22 mouse cellular contexts compared by ENCODE assay signal in genomic region chr1:86126036-86126435, GRCm38 (mm10). TPM values are rescaled to one million over a fixed set of nuclear protein-coding genes. Genes with fewer than 3 reads are reported as not detected.
DNase-seq lines count a peak whose midpoint lies in the region; ATAC-seq and TF ChIP-seq lines count a peak whose summit lies in the region.
"Had no signal": no experiment of that assay in that cellular context is flagged by ENCODE, and none has a peak within 500 bp of the region (broad histone marks: within the 10 kb centered on the region; RNA-seq: fewer than 3 reads in every experiment).

No protein-coding gene starts in this region.

- ATAC-seq in stomach, postnatal 0 days (ENCODE audit: low FRiP score, low TSS enrichment) = 0 out of 2 replicates have a peak, but pooled peaks have one; percentile 68
- no peak for ATAC-seq in lung, postnatal 0 days
- ATAC-seq in midbrain, embryonic 13.5 days = no peak
- ATAC-seq: activated CD4-positive, CD25-positive, alpha-beta regulatory T cell, adult 4 months; forebrain, embryonic 13.5 days; forebrain, embryonic 15.5 days; forebrain, postnatal 0 days had no signal

- no peaks in the 10 kb centered on the region for H3K27me3 ChIP-seq in stomach, postnatal 0 days (ENCODE audit: control insufficient read depth, insufficient read depth, low read length)
- H3K27me3 ChIP-seq in lung, postnatal 0 days (replicated peaks; ENCODE audit: insufficient read depth, low read length) = no peaks in the 10 kb centered on the region
- no peaks in the 10 kb centered on the region for H3K27me3 ChIP-seq in midbrain, embryonic 13.5 days
- H3K27me3 ChIP-seq: embryonic facial prominence, embryonic 12.5 days; forebrain, embryonic 13.5 days; forebrain, embryonic 15.5 days had no signal

- H3K27ac ChIP-seq in stomach, postnatal 0 days (replicated peaks) = no peak overlapping the region
- H3K27ac ChIP-seq in lung, postnatal 0 days (ENCODE audit: low read length) = no peak overlapping the region
- no peak overlapping the region for H3K27ac ChIP-seq in midbrain, embryonic 13.5 days
- H3K27ac ChIP-seq: embryonic facial prominence, embryonic 10.5 days; embryonic facial prominence, embryonic 12.5 days; forebrain, embryonic 13.5 days; forebrain, embryonic 15.5 days had no signal

- no peaks in the 10 kb centered on the region for H3K4me1 ChIP-seq in stomach, postnatal 0 days (replicated peaks; ENCODE audit: control insufficient read depth, insufficient read depth)
- H3K4me1 ChIP-seq in lung, postnatal 0 days (ENCODE audit: insufficient read depth, low read depth, low read length) = no peaks in the 10 kb centered on the region
- H3K4me1 ChIP-seq in midbrain, embryonic 13.5 days (replicated peaks) = no peaks in the 10 kb centered on the region
- H3K4me1 ChIP-seq: embryonic facial prominence, embryonic 10.5 days; embryonic facial prominence, embryonic 12.5 days; forebrain, embryonic 13.5 days; forebrain, embryonic 15.5 days had no signal

- H3K9ac ChIP-seq in stomach, postnatal 0 days (ENCODE audit: low read length) = no peak overlapping the region
- H3K9ac ChIP-seq in lung, postnatal 0 days (replicated peaks; ENCODE audit: low read depth) = no peak overlapping the region
- no peak overlapping the region for H3K9ac ChIP-seq in midbrain, embryonic 13.5 days (replicated peaks)
- H3K9ac ChIP-seq: embryonic facial prominence, embryonic 12.5 days; forebrain, embryonic 13.5 days; forebrain, embryonic 15.5 days; forebrain, postnatal 0 days had no signal

- peaks cover 12% of the 10 kb centered on the region for H3K36me3 ChIP-seq in stomach, postnatal 0 days (ENCODE audit: control insufficient read depth, insufficient read depth, low read length)
- H3K36me3 ChIP-seq in lung, postnatal 0 days (ENCODE audit: insufficient read depth, low read length) = peaks cover 26% of the 10 kb centered on the region; the same call in 1 of the 2 replicates
- H3K36me3 ChIP-seq in midbrain, embryonic 13.5 days = peaks cover 81% of the 10 kb centered on the region

- H3K4me2 ChIP-seq in stomach, postnatal 0 days (replicated peaks; ENCODE audit: low read depth) = no peak overlapping the region
- no peak overlapping the region for H3K4me2 ChIP-seq in lung, postnatal 0 days (replicated peaks; ENCODE audit: low read depth, low read length)
- no peak overlapping the region for H3K4me2 ChIP-seq in midbrain, embryonic 13.5 days (replicated peaks)
- H3K4me2 ChIP-seq: embryonic facial prominence, embryonic 12.5 days; forebrain, embryonic 13.5 days; forebrain, embryonic 15.5 days had no signal

- no peak for TF ChIP-seq CTCF in stomach, postnatal 0 days (IDR thresholded peaks at IDR 0.05; ENCODE audit: low read depth)
- TF ChIP-seq CTCF in lung, postnatal 0 days (IDR thresholded peaks at IDR 0.05) = no peak

- H3K4me3 ChIP-seq in stomach, postnatal 0 days (ENCODE audit: low read depth, low read length) = no peak overlapping the region
- no peak overlapping the region for H3K4me3 ChIP-seq in lung, postnatal 0 days (ENCODE audit: low read depth, low read length)
- no peak overlapping the region for H3K4me3 ChIP-seq in midbrain, embryonic 13.5 days (replicated peaks)
- H3K4me3 ChIP-seq: embryonic facial prominence, embryonic 10.5 days; embryonic facial prominence, embryonic 12.5 days; forebrain, embryonic 13.5 days; forebrain, embryonic 15.5 days had no signal

- peak; percentile 30 for DNase-seq in MN1 (ENCODE audit: low spot score)
- peak; percentile 28 for DNase-seq in NIH3T3 (ENCODE audit: low read depth)
- peak; percentile 55 for DNase-seq in brain, adult 2 months (ENCODE audit: low read depth, low spot score)
- no peak for DNase-seq in stomach, postnatal 0 days (ENCODE audit: low spot score)
- no peak for DNase-seq in lung, postnatal 0 days (ENCODE audit: low spot score)
- DNase-seq in lung, postnatal 10 days = no peak
- DNase-seq: adrenal gland, adult 8-10 months; adrenal gland, postnatal 14 days; adrenal gland, postnatal 36 days; cerebellum, adult 11-12 months; cerebellum, adult 2 months; cerebellum, adult 9-10 months; cerebellum, postnatal 10 days; cerebellum, postnatal 25 days; forebrain, postnatal 0 days had no signal

- H3K9me3 ChIP-seq in stomach, postnatal 0 days (ENCODE audit: control insufficient read depth, low read length) = no peaks in the 10 kb centered on the region
- H3K9me3 ChIP-seq in lung, postnatal 0 days (ENCODE audit: low read length) = no peaks in the 10 kb centered on the region
- no peaks in the 10 kb centered on the region for H3K9me3 ChIP-seq in midbrain, embryonic 13.5 days
- H3K9me3 ChIP-seq: embryonic facial prominence, embryonic 10.5 days; embryonic facial prominence, embryonic 12.5 days; forebrain, embryonic 13.5 days; forebrain, embryonic 15.5 days had no signal

- no peak for TF ChIP-seq EP300 in stomach, postnatal 0 days (optimal IDR thresholded peaks at IDR 0.05)
- TF ChIP-seq EP300 in lung, postnatal 0 days (IDR thresholded peaks at IDR 0.05) = no peak

- 96% methylated on average over 2 of the region's 2 CpGs for WGBS in stomach, postnatal 0 days
- WGBS in lung, postnatal 0 days = 100% methylated on average over 2 of the region's 2 CpGs
- 100% methylated on average over 2 of the region's 2 CpGs for WGBS in midbrain, embryonic 13.5 days

RNA-seq across cellular contexts. Expression of gene Gm21972, which starts 7.4 kb away (rescaled TPM):
- polyA plus RNA-seq in stomach, postnatal 0 days (2015; fragmentation: Nextera tagmentation; extraction: Ambion mirVana) = 0.31 TPM in 1 of 2 replicates, not detected in the other
- polyA plus RNA-seq in lung, postnatal 0 days (2015; fragmentation: Nextera tagmentation; extraction: Ambion mirVana) = 0.16 TPM in 1 of 2 replicates, not detected in the other
- polyA plus RNA-seq in midbrain, embryonic 13.5 days (2015; fragmentation: Nextera tagmentation; extraction: Ambion mirVana) = 0.30 TPM in 1 of 2 replicates, not detected in the other
- polyA plus RNA-seq: activated CD4-positive, CD25-positive, alpha-beta regulatory T cell, adult 4 months; embryonic facial prominence, embryonic 10.5 days; forebrain, embryonic 11.5 days had no signal

RNA-seq across cellular contexts. Expression of gene Htr2b, which starts 14.3 kb away (rescaled TPM):
- polyA plus RNA-seq in stomach, postnatal 0 days (2015; fragmentation: Nextera tagmentation; extraction: Ambion mirVana) = 3.0 and 3.1 TPM in 2 replicates
- 1.0 and 1.2 TPM in 2 replicates for polyA plus RNA-seq in lung, postnatal 0 days (2015; fragmentation: Nextera tagmentation; extraction: Ambion mirVana)
- polyA plus RNA-seq in midbrain, embryonic 13.5 days (2015; fragmentation: Nextera tagmentation; extraction: Ambion mirVana) = 0.15 and 0.28 TPM in 2 replicates
- polyA plus RNA-seq: cerebellum, adult 2 months had no signal

RNA-seq across cellular contexts. Expression of gene Armc9, which starts 28.5 kb away (rescaled TPM):
- polyA plus RNA-seq in stomach, postnatal 0 days (2015; fragmentation: Nextera tagmentation; extraction: Ambion mirVana) = 7.3 and 7.9 TPM in 2 replicates
- 8.7 and 9.8 TPM in 2 replicates for polyA plus RNA-seq in lung, postnatal 0 days (2015; fragmentation: Nextera tagmentation; extraction: Ambion mirVana)
- 37.2 and 37.4 TPM in 2 replicates for polyA plus RNA-seq in midbrain, embryonic 13.5 days (2015; fragmentation: Nextera tagmentation; extraction: Ambion mirVana)

Comparison
In these comparisons a context has a peak if more than half of its experiments do, and no peak if none do; other contexts are left out.
1. DNase-seq: peak in MN1 (single experiment), NIH3T3 (single experiment) and brain, adult 2 months (single experiment); none in stomach, postnatal 0 days (single experiment), lung, postnatal 0 days (single experiment) and lung, postnatal 10 days (single experiment).